Mouse (Mus musculus) MEL (cell line): Measurements from ENCODE around the gene Zer1.

Source experiments
- CHD2 ChIP-seq: IDR thresholded peaks from 2 replicates; pipeline ENCODE4 v1.6.1; 2011; ENCODE audit warnings: low read length, improper control_type of control experiment
- GATA1 ChIP-seq: IDR thresholded peaks from 2 replicates; pipeline ENCODE4 v1.6.1; 2011; ENCODE audit warnings: low read depth, low read length, improper control_type of control experiment
- RAD21 ChIP-seq: IDR thresholded peaks from 2 replicates; pipeline ENCODE4 v1.6.1; 2011; ENCODE audit warnings: mild to moderate bottlenecking, low read depth, low read length, improper control_type of control experiment
- TCF12 ChIP-seq: IDR thresholded peaks from 2 replicates; pipeline ENCODE4 v1.6.1; 2014; ENCODE audit warnings: low read depth, mild to moderate bottlenecking, inconsistent platforms, low read length, improper control_type of control experiment, moderate library complexity

GRCm38 (mm10) chr2:30173541-30174240, 49.3 kb upstream of the Zer1 start:
- TF ChIP-seq CHD2 (no peak), TCF12 (no peak), GATA1 (no peak), RAD21 (no peak)
